Mouse (Mus musculus): ENCODE data around the gene Stk32c. TPM values are rescaled to one million over a fixed set of nuclear protein-coding genes. Genes with fewer than 3 reads are reported as not detected.

Stk32c gene
- polyA plus RNA-seq, 1 experiment from 2014 or later: not detected

Other genes starting within 250 kb of the Stk32c start
- gene Dpysl4, start 127.3 kb downstream of the Stk32c start, polyA plus RNA-seq (2016; fragmentation: Nextera tagmentation; extraction: Ambion mirVana): 3.4 and 4.1 TPM in 2 replicates
- gene Lrrc27, start 319 bp downstream of the Stk32c start, polyA plus RNA-seq (2016; fragmentation: Nextera tagmentation; extraction: Ambion mirVana): 2.7 and 3.4 TPM in 2 replicates
- 8.0 and 9.2 TPM in 2 replicates for gene Pwwp2b, start 35.2 kb upstream of the Stk32c start, polyA plus RNA-seq (2016; fragmentation: Nextera tagmentation; extraction: Ambion mirVana)
- gene Inpp5a, start 175.8 kb upstream of the Stk32c start, polyA plus RNA-seq (2016; fragmentation: Nextera tagmentation; extraction: Ambion mirVana): 96.3 and 104 TPM in 2 replicates

All from heart, embryonic 12.5 days (tissue).